Mouse (Mus musculus) ES-Bruce4 (cell line): Measurements from ENCODE around the gene Hoxa13.

Experiments used
- CTCF ChIP-seq: IDR thresholded peaks from one replicate; pipeline ENCODE4 v1.8.1; 2011; ENCODE audit warnings: low read depth, low read length
- POLR2A ChIP-seq: IDR thresholded peaks from one replicate; pipeline ENCODE4 v1.8.1; 2011; ENCODE audit warnings: low read length; ENCODE audit not compliant: insufficient read depth

GRCm38 (mm10) chr6:52218643-52219215 is 42.0 kb downstream of the Hoxa13 start:
- TF ChIP-seq CTCF (no peak), POLR2A (no peak)
